16 mouse cellular contexts compared by ENCODE assay signal in the genomic region with DNA sequence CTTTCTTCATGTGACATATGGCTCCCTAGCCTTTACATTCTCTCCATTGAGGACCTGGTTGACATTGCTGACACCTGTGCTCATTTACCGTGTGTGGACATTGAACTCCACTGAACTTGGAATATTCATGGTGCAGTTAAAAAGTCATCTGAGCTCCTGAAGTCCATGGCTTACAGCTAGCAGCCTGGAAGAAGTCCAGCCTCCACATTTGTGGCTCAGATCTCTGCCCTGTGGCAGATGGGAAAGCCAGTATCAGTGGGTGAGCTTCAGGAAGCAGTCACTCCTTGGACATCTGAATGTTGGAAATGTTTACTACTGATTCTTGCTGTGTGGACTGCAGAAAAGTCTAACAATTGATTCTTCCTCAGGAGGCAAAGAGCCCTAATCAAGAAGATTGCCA. TPM values are rescaled to one million over a fixed set of nuclear protein-coding genes. Genes with fewer than 3 reads are reported as not detected.
DNase-seq lines count a peak whose midpoint lies in the region.
"Had no signal": no experiment of that assay in that cellular context is flagged by ENCODE, and none has a peak within 500 bp of the region (broad histone marks: within the 10 kb centered on the region; RNA-seq: fewer than 3 reads in every experiment).

No protein-coding gene starts in this region.

- peak; percentile 27 to 46 for DNase-seq in kidney, adult 8-10 months
- DNase-seq in kidney, postnatal 4 days: no peak
- DNase-seq in brain, adult 2 months (ENCODE audit: low read depth, low spot score): peak; percentile 97
- peak; percentile 83 for DNase-seq in cerebellum, adult 11 months
- peak; percentile 71 for DNase-seq in cerebellum, postnatal 10 days
- no peak for DNase-seq in adrenal gland, postnatal 36 days
- no peak for DNase-seq in yolk sac, embryonic 10.5 days (ENCODE audit: low spot score)
- DNase-seq: adrenal gland, adult 8-10 months; gastrocnemius, postnatal 25 days; lung, adult 18-20 months; lung, postnatal 36 days; spleen, adult 18-20 months; thymus, postnatal 36 days had no signal

RNA-seq across cellular contexts. Expression of a gene that starts 1.2 kb away (rescaled TPM):
- 10 to 100 TPM; 41.7 to 50.2 TPM for total RNA-seq in adrenal gland, postnatal 36 days (2021)

RNA-seq across cellular contexts. Expression of a gene that starts 29.9 kb away (rescaled TPM):
- total RNA-seq in adrenal gland, postnatal 36 days (2021): not detected
- total RNA-seq: ES-E14; layer of hippocampus, postnatal 10 days; left cerebral cortex, adult 8-10 months had no signal

RNA-seq across cellular contexts. Expression of a gene that starts 30.2 kb away (rescaled TPM):
- total RNA-seq in adrenal gland, postnatal 36 days (2021): 10 to 100 TPM; 10.6 to 23.8 TPM

RNA-seq across cellular contexts. Expression of a gene that starts 36.5 kb away (rescaled TPM):
- total RNA-seq in adrenal gland, postnatal 36 days (2021): 10 to 100 TPM; 31.9 to 36.2 TPM

Comparison
In these comparisons a context has a peak if more than half of its experiments do, and no peak if none do; other contexts are left out.
1. DNase-seq: peak in kidney, adult 8-10 months (2 of 2), brain, adult 2 months (single experiment), cerebellum, adult 11 months (single experiment) and cerebellum, postnatal 10 days (2 of 2); none in kidney, postnatal 4 days (0 of 2), adrenal gland, postnatal 36 days (0 of 2) and yolk sac, embryonic 10.5 days (single experiment).